Mouse (Mus musculus) hindbrain, postnatal 0 days (tissue): ENCODE data around the gene 4933427I04Rik. TPM values are rescaled to one million over a fixed set of nuclear protein-coding genes. Genes with fewer than 3 reads are reported as not detected.
A peak's percentile ranks its signal among the peaks of the same experiment; 100 is the strongest.

Experiments
- ATAC-seq: fragments of 200-750 bp; cut with Nextera tagmentation; 2 replicates; pipeline ENCODE4 v1.8.0; 2017; ENCODE audit warnings: mild to moderate bottlenecking, moderate TSS enrichment, moderate library complexity
- DNase-seq: peaks from one replicate; pipeline ENCODE4 v3.0.0-alpha.2; 2015; ENCODE audit warnings: low spot score
- H3K27ac ChIP-seq: fragments of 300-500 bp; sonication (generic); 2 replicates; pipeline ENCODE4 v1.5.1; 2014; ENCODE audit warnings: mild to moderate bottlenecking
- H3K27me3 ChIP-seq: fragments of 300-500 bp; sonication (generic); 2 replicates; pipeline ENCODE4 v1.6.1; 2014; ENCODE audit warnings: low read length, mixed read lengths; ENCODE audit not compliant: insufficient read depth
- H3K36me3 ChIP-seq: fragments of 300-500 bp; sonication (generic); 2 replicates; pipeline ENCODE4 v1.6.1; 2014; ENCODE audit warnings: low read length, mixed read lengths; ENCODE audit not compliant: insufficient read depth
- H3K4me1 ChIP-seq: fragments of 300-500 bp; sonication (generic); 2 replicates; pipeline ENCODE4 v1.6.1; 2014; ENCODE audit warnings: antibody characterized with exemption, low read length, mixed read lengths; ENCODE audit not compliant: insufficient read depth
- H3K4me2 ChIP-seq: fragments of 300-500 bp; sonication (generic); 2 replicates; pipeline ENCODE4 v1.6.1; 2014; ENCODE audit warnings: low read depth, mild to moderate bottlenecking, low read length, moderate library complexity, mixed read lengths
- H3K4me3 ChIP-seq: fragments of 300-500 bp; sonication (generic); 2 replicates; pipeline ENCODE4 v1.5.1; 2014; ENCODE audit warnings: low read length
- H3K9ac ChIP-seq: fragments of 300-500 bp; sonication (generic); replicated peaks from 2 replicates; pipeline ENCODE4 v1.6.1; 2014; ENCODE audit warnings: mild to moderate bottlenecking, low read length, moderate library complexity, mixed read lengths
- H3K9me3 ChIP-seq: fragments of 300-500 bp; sonication (generic); 2 replicates; pipeline ENCODE4 v1.6.1; 2016; ENCODE audit warnings: low read length, mixed read lengths
- CTCF ChIP-seq: IDR thresholded peaks from 2 replicates; pipeline ENCODE4 v1.5.1; 2016; ENCODE audit warnings: antibody characterized with exemption, control low read depth, low read depth
- WGBS: fragments of 180-500 bp; shearing (Covaris S2); extraction: QIAGEN DNeasy Blood & Tissue Kit; methylation state at CpG from one replicate; pipeline ENCODE4 v1.1.7; 2014; 5-methylcytosine and 5-hydroxymethylcytosine counted together
- polyA plus RNA-seq: library from polyadenylated mRNA; unstranded; fragments of >200 nt; fragmentation: Nextera tagmentation; extraction: Ambion mirVana; gene quantifications from 2 replicates; pipeline ENCODE4 v1.2.1, GENCODE M21; 2015
- total RNA-seq: library from RNA; depleted of rRNA; stranded (reverse); fragments of >200 nt; gene quantifications from 2 replicates; pipeline ENCODE4 v1.2.3, GENCODE M21; 2014

Gene 4933427I04Rik
- total and polyA plus RNA-seq, 2 experiments from 2014 or later, result 0.10 TPM; not detected in 1

DNA sequence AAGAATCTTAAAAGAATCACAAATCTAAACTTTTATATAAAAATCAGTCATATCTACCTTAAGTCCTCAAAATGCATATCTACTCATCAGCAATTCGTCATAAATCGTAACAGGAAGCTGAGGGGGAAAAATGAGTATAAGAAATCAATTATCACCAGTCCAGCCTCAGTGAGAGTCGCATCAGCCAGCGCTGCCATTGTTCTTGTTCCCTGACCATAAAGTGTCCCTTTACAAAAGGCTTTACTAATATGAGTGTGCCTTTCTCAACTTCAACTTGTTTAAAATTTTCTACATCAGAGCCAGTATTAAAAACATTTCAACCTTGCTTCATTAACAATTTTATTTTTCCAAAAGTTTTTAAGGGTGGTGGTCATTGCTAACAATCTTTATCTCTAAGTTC, 2.6 kb upstream of the 4933427I04Rik start:
- 43% methylated on average over 4 of the region's 4 CpGs for WGBS
- ATAC-seq, result no peak
- no peaks in the 10 kb centered on the region for H3K9me3 ChIP-seq
- no peak overlapping the region for H3K4me2 ChIP-seq
- no peaks in the 10 kb centered on the region for H3K4me1 ChIP-seq
- H3K4me3 ChIP-seq, result no peak overlapping the region
- H3K27me3 ChIP-seq, result no peaks in the 10 kb centered on the region
- TF ChIP-seq CTCF, result no peak
- no peaks in the 10 kb centered on the region for H3K36me3 ChIP-seq
- no peak for DNase-seq
- no peak overlapping the region for H3K27ac ChIP-seq
- no peak overlapping the region for H3K9ac ChIP-seq

DNA sequence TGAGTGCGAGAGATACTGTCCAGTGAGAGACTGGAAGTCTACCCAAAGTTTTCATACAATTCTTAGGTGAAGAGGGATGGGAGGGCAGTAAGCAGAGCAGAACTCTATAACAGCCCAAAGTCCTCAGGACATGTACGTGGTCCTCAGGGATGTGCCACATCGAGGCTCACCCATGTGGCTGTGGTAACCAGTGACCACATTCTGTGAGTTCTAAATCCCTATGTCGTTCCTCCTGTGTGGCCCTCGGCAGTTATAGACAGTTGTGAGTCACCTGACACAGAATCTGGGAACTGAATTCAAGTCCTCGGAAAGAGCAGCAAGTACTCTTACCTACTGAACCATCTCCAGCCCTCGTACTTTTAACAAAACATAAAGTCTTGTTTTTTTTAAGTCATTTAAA, 1.4 kb upstream of the 4933427I04Rik start:
- Histone ChIP-seq H3K9me3 (no peaks in the 10 kb centered on the region), H3K4me1 (no peaks in the 10 kb centered on the region), H3K27ac (no peak overlapping the region), H3K36me3 (no peaks in the 10 kb centered on the region), H3K4me3 (no peak overlapping the region), H3K27me3 (no peaks in the 10 kb centered on the region), H3K4me2 (no peak overlapping the region), H3K9ac (no peak overlapping the region)
- ATAC-seq, result no peak
- no peak for TF ChIP-seq CTCF
- 85% methylated on average over 7 of the region's 7 CpGs for WGBS
- DNase-seq, result no peak

DNA sequence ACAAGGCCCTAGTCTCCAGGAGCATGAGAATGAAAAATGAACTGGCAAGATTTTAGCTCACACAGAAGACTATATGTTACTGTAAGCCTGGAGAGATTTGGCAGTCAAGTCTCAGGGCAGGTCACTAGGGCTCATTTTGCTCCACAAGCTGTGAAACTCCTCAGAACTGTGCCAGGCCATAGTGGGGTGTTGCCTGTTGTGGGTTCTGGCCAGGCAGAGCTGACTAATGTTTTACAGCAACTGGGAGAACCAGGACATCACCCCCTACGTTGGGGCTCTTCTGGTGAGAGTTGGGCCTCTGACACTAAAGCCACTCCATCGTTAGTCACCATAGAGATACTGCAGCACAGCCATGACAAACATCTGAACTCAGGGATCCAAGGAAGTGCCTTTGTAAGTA, 324 bp downstream of the 4933427I04Rik start:
- H3K36me3 ChIP-seq, result no peaks in the 10 kb centered on the region
- WGBS, result 51% methylated on average over 2 of the region's 2 CpGs
- H3K4me2 ChIP-seq, result no peak overlapping the region
- no peak for TF ChIP-seq CTCF
- DNase-seq (no peak), ATAC-seq (no peak)
- H3K27me3 ChIP-seq, result no peaks in the 10 kb centered on the region
- H3K9me3 ChIP-seq, result no peaks in the 10 kb centered on the region
- no peak overlapping the region for H3K9ac ChIP-seq
- no peak overlapping the region for H3K4me3 ChIP-seq
- H3K27ac ChIP-seq, result no peak overlapping the region
- no peaks in the 10 kb centered on the region for H3K4me1 ChIP-seq

DNA sequence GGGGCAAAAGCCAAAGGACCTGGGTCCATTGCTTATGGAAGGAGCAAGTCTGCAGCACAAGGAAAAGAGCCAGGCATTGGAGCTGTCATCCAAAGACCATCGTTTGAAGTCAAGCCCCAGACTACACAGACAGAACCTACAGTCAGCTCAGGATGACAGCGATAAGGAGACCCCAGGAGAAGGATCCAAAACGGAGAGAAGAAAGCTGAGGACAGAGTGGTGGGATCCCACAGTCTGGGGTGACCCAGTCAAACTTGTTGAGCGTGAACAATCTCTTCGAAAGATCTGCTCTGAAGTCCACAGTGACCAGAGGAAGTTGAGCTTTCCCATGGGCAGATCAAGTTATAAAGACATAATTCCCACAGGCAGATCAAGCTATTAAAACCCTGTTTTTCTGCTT, 1.1 kb downstream of the 4933427I04Rik start:
- WGBS, result 88% methylated on average over 5 of the region's 5 CpGs
- H3K27ac ChIP-seq, result no peak overlapping the region
- no peak overlapping the region for H3K4me3 ChIP-seq
- TF ChIP-seq CTCF, result no peak
- ATAC-seq, result no peak
- no peaks in the 10 kb centered on the region for H3K36me3 ChIP-seq
- H3K27me3 ChIP-seq, result no peaks in the 10 kb centered on the region
- no peaks in the 10 kb centered on the region for H3K9me3 ChIP-seq
- no peak overlapping the region for H3K9ac ChIP-seq
- no peak overlapping the region for H3K4me2 ChIP-seq
- no peak for DNase-seq
- no peaks in the 10 kb centered on the region for H3K4me1 ChIP-seq

DNA sequence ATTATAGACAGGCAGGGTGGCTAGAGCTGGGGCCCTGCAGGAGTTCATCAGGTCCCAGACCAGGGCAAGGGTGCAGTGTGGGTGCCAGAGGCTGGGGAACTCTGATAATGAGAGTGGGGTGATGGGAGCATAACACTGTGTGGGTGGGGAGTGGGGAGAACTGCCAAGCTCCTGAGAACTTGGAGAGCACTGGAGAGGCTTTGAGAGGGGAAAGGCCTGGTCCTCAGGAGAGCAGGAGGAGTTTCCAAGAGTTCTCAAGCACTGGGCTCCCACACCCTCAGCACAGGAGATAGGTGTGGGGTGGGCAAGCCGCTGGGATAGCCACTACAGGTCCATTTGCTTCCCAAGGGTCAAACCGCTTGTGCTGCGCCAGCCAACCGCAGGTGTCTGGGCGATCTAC, 34.2 kb downstream of the 4933427I04Rik start:
- no peaks in the 10 kb centered on the region for H3K9me3 ChIP-seq
- DNase-seq, result no peak
- H3K4me1 ChIP-seq, result no peaks in the 10 kb centered on the region
- no peak for TF ChIP-seq CTCF
- no peak overlapping the region for H3K4me2 ChIP-seq
- H3K9ac ChIP-seq, result no peak overlapping the region
- H3K27me3 ChIP-seq, result no peaks in the 10 kb centered on the region
- H3K4me3 ChIP-seq, result no peak overlapping the region
- 93% methylated on average over 5 of the region's 5 CpGs for WGBS
- ATAC-seq, result no peak
- no peak overlapping the region for H3K27ac ChIP-seq
- H3K36me3 ChIP-seq, result no peaks in the 10 kb centered on the region

DNA sequence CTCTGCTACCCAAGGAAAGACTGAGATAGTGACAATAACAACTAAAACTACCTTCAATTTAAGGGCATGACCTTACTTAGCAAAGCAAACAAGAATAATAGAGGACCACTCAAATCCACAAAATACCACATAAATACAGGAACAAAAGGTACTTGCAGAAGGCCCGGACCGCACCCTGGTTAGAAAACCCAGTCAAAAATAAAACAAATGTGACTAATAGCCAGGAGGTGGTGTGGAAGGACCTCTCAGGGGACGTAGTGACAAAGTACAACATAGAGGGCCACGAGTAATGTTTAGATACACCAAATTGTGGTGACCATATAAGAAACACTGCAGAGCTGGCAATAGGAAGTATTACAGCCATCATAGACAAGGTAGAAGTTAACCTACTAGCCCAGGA, 34.8 kb downstream of the 4933427I04Rik start:
- no peak overlapping the region for H3K27ac ChIP-seq

DNA sequence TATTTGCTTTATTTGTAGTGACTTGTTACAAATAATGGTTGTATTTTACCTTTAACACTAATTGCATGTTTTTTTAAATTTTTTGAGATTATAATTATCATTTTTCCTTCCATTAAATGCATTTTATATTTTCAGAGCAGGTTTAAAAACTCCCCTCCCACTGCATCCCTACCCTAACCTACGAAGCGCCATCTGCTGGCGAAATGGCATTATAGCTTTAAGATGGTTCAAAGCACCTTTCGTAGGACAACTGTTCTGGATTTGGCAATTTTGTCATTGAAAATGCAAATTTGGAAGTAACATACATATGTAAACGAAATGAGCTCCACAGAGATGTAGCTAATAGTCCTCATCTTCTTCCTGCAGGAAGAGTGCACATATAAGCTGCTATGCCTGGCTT, 39.2 kb downstream of the 4933427I04Rik start:
- Histone ChIP-seq H3K4me1 (no peaks in the 10 kb centered on the region), H3K4me2 (no peak overlapping the region), H3K27ac (no peak overlapping the region), H3K4me3 (no peak overlapping the region), H3K36me3 (no peaks in the 10 kb centered on the region), H3K9me3 (no peaks in the 10 kb centered on the region), H3K27me3 (no peaks in the 10 kb centered on the region), H3K9ac (no peak overlapping the region)
- ATAC-seq (no peak), DNase-seq (peak; percentile 81)
- 8% methylated on average over 5 of the region's 5 CpGs for WGBS
- peak; percentile 86 for TF ChIP-seq CTCF

More for the DNA sequence above, 34.8 kb downstream of the 4933427I04Rik start:
- Histone ChIP-seq H3K4me3 (no peak overlapping the region), H3K4me2 (no peak overlapping the region), H3K36me3 (no peaks in the 10 kb centered on the region), H3K27me3 (no peaks in the 10 kb centered on the region), H3K9me3 (no peaks in the 10 kb centered on the region), H3K4me1 (no peaks in the 10 kb centered on the region), H3K9ac (no peak overlapping the region)
- no peak for DNase-seq
- TF ChIP-seq CTCF, result no peak
- no peak for ATAC-seq
- WGBS, result 88% methylated on average over 4 of the region's 4 CpGs
